Mouse (Mus musculus) hindlimb bud, embryonic 11.5 days (tissue): ENCODE results near the gene Etl4.

Experiments
- DNase-seq: peaks from one replicate; pipeline ENCODE4 v3.0.0-alpha.2; 2012; ENCODE audit warnings: low read depth, low spot score; ENCODE audit errors: extremely low spot score

Gene Etl4

GRCm38 (mm10) chr2:20555706-20556105 lies 646.1 kb downstream of the Etl4 start:
- no peak for DNase-seq

GRCm38 (mm10) chr2:20559083-20559482 lies 649.5 kb downstream of the Etl4 start:
- DNase-seq, result no peak

- DNase-seq, result no peak
These were observed 650.1 kb downstream of the Etl4 start for GRCm38 (mm10) chr2:20559723-20560122.

GRCm38 (mm10) chr2:20560581-20560980 lies 651.0 kb downstream of the Etl4 start:
- DNase-seq, result no peak

GRCm38 (mm10) chr2:20563036-20563435 lies 653.5 kb downstream of the Etl4 start:
- no peak for DNase-seq

- no peak for DNase-seq
These were observed 658.9 kb downstream of the Etl4 start for GRCm38 (mm10) chr2:20568456-20568855.

- no peak for DNase-seq
These were observed 662.4 kb downstream of the Etl4 start for GRCm38 (mm10) chr2:20571940-20572339.

GRCm38 (mm10) chr2:20580331-20580730 lies 670.8 kb downstream of the Etl4 start:
- DNase-seq, result no peak

GRCm38 (mm10) chr2:20583032-20583431 lies 673.5 kb downstream of the Etl4 start:
- DNase-seq, result no peak

GRCm38 (mm10) chr2:20583562-20584153 lies 674.1 kb downstream of the Etl4 start:
- no peak for DNase-seq

GRCm38 (mm10) chr2:20587913-20588312 lies 678.3 kb downstream of the Etl4 start:
- DNase-seq, result no peak

- DNase-seq, result no peak
These were observed 679.1 kb downstream of the Etl4 start for GRCm38 (mm10) chr2:20588631-20589030.

GRCm38 (mm10) chr2:20594129-20594528 lies 684.5 kb downstream of the Etl4 start:
- DNase-seq, result no peak

GRCm38 (mm10) chr2:20595000-20595399 lies 685.4 kb downstream of the Etl4 start:
- no peak for DNase-seq

GRCm38 (mm10) chr2:20596558-20596957 lies 687.0 kb downstream of the Etl4 start:
- no peak for DNase-seq

- no peak for DNase-seq
These were observed 687.6 kb downstream of the Etl4 start for GRCm38 (mm10) chr2:20597193-20597592.

- no peak for DNase-seq
These were observed 693.1 kb downstream of the Etl4 start for GRCm38 (mm10) chr2:20602656-20603055.

- no peak for DNase-seq
These were observed 694.0 kb downstream of the Etl4 start for GRCm38 (mm10) chr2:20603536-20603935.

- no peak for DNase-seq
These were observed 694.4 kb downstream of the Etl4 start for GRCm38 (mm10) chr2:20603991-20604390.

GRCm38 (mm10) chr2:20609203-20609602 lies 699.6 kb downstream of the Etl4 start:
- DNase-seq, result no peak

GRCm38 (mm10) chr2:20615948-20616347 lies 706.4 kb downstream of the Etl4 start:
- DNase-seq, result no peak

- no peak for DNase-seq
These were observed 708.8 kb downstream of the Etl4 start for GRCm38 (mm10) chr2:20618396-20618795.

GRCm38 (mm10) chr2:20619881-20620280 lies 710.3 kb downstream of the Etl4 start:
- no peak for DNase-seq
